Mouse (Mus musculus) thymus, adult 18-20 months (tissue): ENCODE data around the gene Smco4.

Experiments used
- DNase-seq, 2 experiments: peaks; one replicate each; pipeline ENCODE4 v3.0.0; 2022; ENCODE audit warnings: mixed read lengths in 2 of 2

Smco4 gene

DNA sequence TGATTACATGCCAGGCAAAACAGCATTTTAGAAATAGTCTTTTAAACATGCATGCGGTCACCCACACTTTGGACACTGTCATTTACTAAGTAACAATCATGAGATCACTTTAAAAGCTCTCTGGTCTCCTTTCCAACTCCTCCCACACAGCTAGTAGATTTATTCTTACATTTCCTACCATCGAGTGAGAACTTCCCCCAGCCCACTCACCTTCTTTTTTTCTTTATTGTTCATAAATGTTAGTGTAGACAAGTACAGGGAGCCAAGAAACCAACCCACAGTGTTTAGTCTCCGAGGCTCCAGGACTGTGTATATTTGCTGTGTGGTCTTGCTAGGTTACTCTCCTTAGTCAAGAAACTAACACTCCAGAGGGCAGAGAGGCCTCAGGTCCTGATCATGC, 16.1 kb downstream of the Smco4 start:
- no peak for DNase-seq

GRCm38 (mm10) chr9:15510557-15511310, 17.5 kb downstream of the Smco4 start:
- DNase-seq, result no peak

DNA sequence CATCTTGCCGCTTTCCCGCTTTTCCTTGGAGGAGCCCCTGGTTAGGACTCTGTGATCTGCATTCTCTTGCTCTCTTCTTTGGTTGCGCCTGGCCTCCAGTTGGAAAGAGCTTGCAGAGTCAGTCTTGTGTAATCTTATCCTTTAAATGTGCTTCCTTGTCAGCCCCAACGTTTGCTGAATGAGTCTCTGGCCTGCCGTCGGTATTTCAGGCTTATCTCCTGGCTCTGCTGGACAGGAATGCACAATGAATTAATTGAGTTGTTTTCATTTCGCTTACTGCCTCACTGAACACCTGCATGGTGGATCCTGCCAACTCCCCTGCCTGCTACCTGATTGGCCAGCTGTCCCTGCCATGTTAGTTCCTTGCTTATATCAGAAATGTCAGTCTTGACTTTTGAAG, 19.7 kb downstream of the Smco4 start:
- no peak for DNase-seq

DNA sequence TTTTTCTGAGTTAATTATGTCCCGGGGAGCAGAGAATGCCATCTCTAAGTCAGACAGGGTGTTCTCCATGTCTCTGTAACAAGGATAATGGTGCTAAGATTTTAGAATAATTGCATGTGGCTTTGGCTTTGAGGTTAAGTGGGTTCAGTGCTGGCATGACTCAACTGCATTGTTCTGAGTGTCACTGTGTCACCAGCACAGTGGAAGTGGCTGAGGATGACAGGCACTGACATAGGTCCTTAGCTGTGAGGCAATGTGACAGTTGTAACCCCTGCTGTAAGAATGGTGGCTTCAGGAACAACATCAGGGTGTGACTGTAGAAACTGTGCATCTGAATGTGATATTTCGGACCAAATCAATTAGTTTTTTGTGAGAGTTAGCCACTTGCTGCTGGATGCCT, 22.8 kb downstream of the Smco4 start:
- no peak for DNase-seq

DNA sequence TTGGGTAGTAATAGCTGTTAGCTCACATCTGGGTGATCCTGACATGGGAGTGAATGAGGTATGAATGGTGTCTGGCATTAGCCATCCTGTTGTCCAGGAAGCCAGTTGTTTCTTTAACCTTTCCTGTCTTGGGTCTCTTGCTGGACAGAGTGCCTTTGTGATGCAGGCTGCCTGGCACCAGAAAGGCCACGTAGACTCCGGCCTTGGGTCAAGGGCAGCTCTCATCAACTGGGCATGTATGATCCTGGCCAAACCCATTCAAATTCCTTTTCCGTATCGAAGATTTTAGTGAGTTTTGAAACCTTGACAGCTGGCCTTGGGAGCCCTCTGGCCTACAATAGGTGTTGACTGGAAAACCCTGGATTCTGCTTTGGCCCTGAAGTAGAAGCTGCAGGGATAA, 24.7 kb downstream of the Smco4 start:
- DNase-seq, result no peak

DNA sequence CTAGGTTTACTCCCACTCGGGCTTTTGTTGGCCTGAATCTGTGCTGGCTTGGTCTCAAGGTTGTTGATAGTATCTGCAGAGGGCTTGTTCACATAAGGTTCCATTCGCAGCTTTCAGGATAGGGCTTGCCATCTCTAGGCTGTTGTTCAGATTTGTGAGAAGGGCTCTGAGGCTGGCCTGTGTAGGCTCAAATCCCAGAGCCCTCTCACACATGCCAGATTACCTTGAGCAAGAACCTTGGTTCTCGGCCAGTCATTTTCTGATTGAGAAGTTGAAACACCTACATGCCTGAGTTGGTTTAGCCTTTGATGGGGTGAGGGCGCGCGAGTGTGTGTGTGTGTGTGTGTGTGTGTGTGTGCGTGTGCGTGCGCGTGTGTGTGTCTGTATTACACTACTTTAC, 29.1 kb downstream of the Smco4 start:
- DNase-seq, result no peak

GRCm38 (mm10) chr9:15522887-15523286, 29.7 kb downstream of the Smco4 start:
- no peak for DNase-seq

GRCm38 (mm10) chr9:15523646-15524045, 30.4 kb downstream of the Smco4 start:
- no peak for DNase-seq

- DNase-seq, result no peak
Measured at GRCm38 (mm10) chr9:15525246-15525645, 32.0 kb downstream of the Smco4 start.

- no peak for DNase-seq
Measured at GRCm38 (mm10) chr9:15526539-15526938, 33.3 kb downstream of the Smco4 start.

DNA sequence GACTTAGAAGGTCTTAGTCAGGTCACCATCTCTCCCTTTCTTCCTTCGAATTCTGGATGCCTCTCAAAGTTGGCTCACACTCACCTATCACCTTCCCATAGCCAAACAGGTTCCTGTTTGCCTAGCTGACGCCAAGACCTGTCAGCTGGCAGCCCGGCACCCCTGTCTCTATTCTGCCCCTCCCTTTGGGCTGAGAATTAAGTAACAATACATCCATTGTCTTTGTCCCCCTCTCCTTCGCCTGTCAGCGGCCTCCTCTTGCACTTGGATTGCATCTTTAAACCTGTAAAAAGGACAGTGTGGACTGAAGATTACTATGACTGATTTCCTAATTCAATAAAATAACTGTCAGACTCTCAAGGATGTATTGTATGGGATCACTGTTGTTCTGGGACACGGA, 34.6 kb downstream of the Smco4 start:
- no peak for DNase-seq

GRCm38 (mm10) chr9:15528368-15528767, 35.1 kb downstream of the Smco4 start:
- DNase-seq, result no peak

- no peak for DNase-seq
Measured at GRCm38 (mm10) chr9:15529275-15529964, 36.2 kb downstream of the Smco4 start.

- DNase-seq, result peak in 1 of 2 experiments; percentile 37
Measured at GRCm38 (mm10) chr9:15529965-15530320, 36.7 kb downstream of the Smco4 start.

DNA sequence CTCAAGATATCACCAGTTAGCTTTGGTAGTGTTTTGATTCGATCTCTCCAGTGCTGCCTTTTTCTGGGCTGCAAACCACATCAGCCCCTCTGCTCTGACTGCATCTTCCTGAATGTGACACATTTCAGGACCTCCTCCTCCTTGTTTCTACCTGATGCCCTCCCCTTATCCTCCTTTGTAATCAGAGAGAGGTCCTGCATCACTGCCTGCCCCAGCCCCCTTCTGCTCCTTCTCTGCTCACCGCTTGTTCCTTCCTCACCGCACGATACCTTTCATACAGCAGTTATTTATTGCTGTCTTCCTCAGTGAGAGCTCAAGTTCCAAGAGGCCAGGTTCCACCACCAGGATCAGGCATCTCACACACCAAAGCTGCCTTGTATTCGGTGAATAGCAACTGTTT, 38.0 kb downstream of the Smco4 start:
- no peak for DNase-seq

- peak in 1 of 2 experiments; percentile 35 for DNase-seq
Measured at GRCm38 (mm10) chr9:15533336-15534070, 40.3 kb downstream of the Smco4 start.

GRCm38 (mm10) chr9:15534110-15534509, 40.9 kb downstream of the Smco4 start:
- no peak for DNase-seq

- DNase-seq, result no peak
Measured at GRCm38 (mm10) chr9:15535418-15535817, 42.2 kb downstream of the Smco4 start.

DNA sequence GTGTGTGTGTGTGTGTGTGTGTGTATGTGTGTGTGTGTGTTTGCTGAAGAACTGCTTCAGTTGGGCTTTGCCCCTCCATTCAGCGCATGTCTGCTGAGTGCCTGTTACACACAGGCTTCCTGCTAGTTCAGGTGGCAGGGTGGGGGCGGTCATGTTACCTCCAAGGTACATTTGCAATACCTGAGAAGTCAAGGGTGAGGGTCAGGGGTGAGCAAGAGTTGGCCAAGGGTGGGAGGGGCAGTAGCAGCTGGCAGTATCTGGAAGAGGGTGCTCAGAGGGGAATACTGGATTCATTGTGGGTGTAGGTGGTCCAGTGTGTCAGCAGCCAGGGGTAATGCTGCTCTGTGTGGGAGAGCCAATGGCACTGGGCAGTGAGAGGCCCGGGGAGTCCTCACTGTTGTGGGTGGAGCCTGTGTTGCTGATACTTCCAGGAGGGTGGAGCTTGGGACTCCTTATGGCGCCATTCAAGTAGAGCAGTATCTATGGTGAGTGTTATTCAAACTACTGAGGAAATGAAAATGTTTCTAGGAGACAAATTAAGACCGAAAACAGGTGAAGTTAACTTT, 43.7 kb downstream of the Smco4 start:
- no peak for DNase-seq

GRCm38 (mm10) chr9:15537455-15538048, 44.3 kb downstream of the Smco4 start:
- no peak for DNase-seq

GRCm38 (mm10) chr9:15538979-15539533, 45.8 kb downstream of the Smco4 start:
- no peak for DNase-seq

DNA sequence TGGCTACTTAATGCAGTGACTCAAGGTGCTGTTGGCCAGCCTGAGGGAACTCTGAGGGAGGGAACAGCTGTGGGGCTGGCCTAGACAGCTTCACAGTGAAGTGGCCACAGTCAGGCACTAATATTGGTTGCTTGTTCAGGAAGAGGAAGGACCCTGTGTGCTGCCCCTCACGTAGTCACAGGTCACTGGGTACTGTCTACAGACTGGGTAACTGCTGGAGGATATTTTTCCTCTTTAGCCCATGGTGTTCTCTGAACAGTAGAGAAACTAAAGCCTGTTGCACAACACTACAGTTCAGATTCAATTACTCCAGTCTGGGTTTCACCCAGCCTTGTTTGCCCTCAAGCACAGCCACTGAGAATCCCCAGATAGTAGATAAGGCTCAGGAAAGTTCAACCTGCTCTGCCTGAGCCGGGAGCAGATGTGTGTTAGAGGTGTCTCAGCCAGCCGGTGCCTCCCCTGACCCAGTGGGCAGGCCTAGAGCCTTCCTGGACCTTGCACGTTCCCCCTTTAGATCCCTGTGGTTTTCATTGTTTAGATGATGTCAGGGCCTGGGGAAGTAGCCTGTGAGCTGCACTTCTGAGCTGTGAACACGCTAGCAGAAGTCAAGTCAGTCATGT, 48.6 kb downstream of the Smco4 start:
- no peak for DNase-seq
